Mouse (Mus musculus) lung, adult 2 months (tissue): ENCODE results near the gene Olfr1369-ps1. TPM values are rescaled to one million over a fixed set of nuclear protein-coding genes. Genes with fewer than 3 reads are reported as not detected.

Experiments
- DNase-seq: peaks from one replicate; pipeline ENCODE4 v3.0.0; 2022
- H3K4me1 ChIP-seq: fragments of 200-500 bp; 2 replicates; pipeline ENCODE4 v1.6.1; 2011; ENCODE audit warnings: low read length; ENCODE audit not compliant: control insufficient read depth, insufficient read depth
- H3K4me3 ChIP-seq: fragments of 200-500 bp; replicated peaks from 2 replicates; pipeline ENCODE3; 2011; ENCODE audit warnings: low read depth, mild to moderate bottlenecking, control low read depth, low read length; ENCODE audit errors: extremely low read depth
- CTCF ChIP-seq: fragments of 200-500 bp; IDR thresholded peaks from 2 replicates; pipeline ENCODE4 v1.5.1; 2011; ENCODE audit warnings: mild to moderate bottlenecking, low read length, control low read depth; ENCODE audit not compliant: insufficient read depth
- POLR2A ChIP-seq: fragments of 200-500 bp; IDR thresholded peaks from 2 replicates; pipeline ENCODE4 v1.6.1; 2011; ENCODE audit warnings: low read depth, mild to moderate bottlenecking, control low read depth, low read length, borderline replicate concordance; ENCODE audit errors: extremely low read depth
- WGBS: fragments of 180-500 bp; shearing (Covaris S2); methylation state at CpG from one replicate; pipeline ENCODE4 v1.1.7; 2018; 5-methylcytosine and 5-hydroxymethylcytosine counted together
- polyA plus RNA-seq: library from polyadenylated mRNA; depleted of rRNA; stranded (reverse); fragments of >200 nt; gene quantifications from 2 replicates; pipeline ENCODE4 v1.2.3, GENCODE M21; 2012; rRNA removed

Olfr1369-ps1 gene
- polyA plus RNA-seq, 1 experiment = not detected

DNA sequence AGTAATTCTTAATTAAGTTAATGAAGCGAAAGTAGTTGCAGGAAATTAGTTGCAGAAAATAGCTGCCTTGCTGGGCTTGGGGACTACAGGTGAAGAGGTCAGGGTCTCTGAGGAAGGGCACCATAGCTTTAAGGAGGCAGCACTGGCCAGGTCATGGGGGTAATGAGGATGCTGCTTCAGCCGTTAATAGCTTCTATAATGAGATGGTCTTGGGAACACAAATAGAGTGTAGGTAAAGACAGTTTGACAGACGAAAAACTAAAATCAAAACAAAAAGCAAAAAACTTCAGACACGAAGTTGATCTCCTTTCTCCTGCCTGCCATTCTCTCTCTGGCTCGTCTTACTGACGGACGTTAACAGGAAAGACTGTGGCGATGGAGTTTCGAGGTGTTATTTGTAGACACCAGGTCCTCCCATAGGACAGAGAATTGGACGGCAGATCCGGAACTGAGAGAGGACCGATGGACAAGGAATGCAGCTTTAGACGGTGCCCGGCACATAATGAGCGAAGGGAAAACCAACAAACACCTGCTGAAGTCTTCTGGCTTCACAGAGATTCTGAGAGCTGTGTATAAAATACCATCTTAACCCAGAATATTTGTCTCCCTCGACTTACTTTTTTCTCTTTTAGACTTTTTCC is 57.2 kb downstream of the Olfr1369-ps1 start:
- WGBS = under 1% methylated on average over 16 of the region's 16 CpGs
- no peak for DNase-seq
- peak overlapping the region; percentile 71 for H3K4me3 ChIP-seq
- no peaks in the 10 kb centered on the region; the same call in 1 of the 2 replicates for H3K4me1 ChIP-seq
- TF ChIP-seq CTCF (no peak), POLR2A (no peak)

Other genes with a start within 250 kb of the Olfr1369-ps1 start
- gene Olfr1370, start 36.5 kb upstream of the Olfr1369-ps1 start, polyA plus RNA-seq = not detected in 2 replicates
- gene Olfr263, start 18.2 kb downstream of the Olfr1369-ps1 start, polyA plus RNA-seq = not detected in 2 replicates
- gene Olfr1368, start 34.4 kb downstream of the Olfr1369-ps1 start, polyA plus RNA-seq = not detected in 2 replicates
- gene Trim27, start 68.0 kb downstream of the Olfr1369-ps1 start, polyA plus RNA-seq = 34.8 and 53.5 TPM in 2 replicates
- gene Gpx5, start 181.2 kb downstream of the Olfr1369-ps1 start, polyA plus RNA-seq = not detected in 2 replicates
- not detected in 2 replicates for gene Gpx6, start 200.6 kb downstream of the Olfr1369-ps1 start, polyA plus RNA-seq
- not detected in 2 replicates for gene Olfr1367, start 235.4 kb downstream of the Olfr1369-ps1 start, polyA plus RNA-seq